Mouse (Mus musculus): ENCODE data around the gene Tcf7l2. TPM values are rescaled to one million over a fixed set of nuclear protein-coding genes. Genes with fewer than 3 reads are reported as not detected.

The Tcf7l2 gene
- polyA plus RNA-seq, 1 experiment from 2014 or later, result 57.1 TPM

- Histone ChIP-seq H3K9ac (ENCODE audit: low read depth, low read length) (peak overlapping the region; percentile 99), H3K27ac (ENCODE audit: low read length) (peak overlapping the region; percentile 99), H3K4me3 (ENCODE audit: low read length) (peak overlapping the region; percentile 94), H3K4me2 (ENCODE audit: low read depth, low read length) (peak overlapping the region; percentile 87), H3K36me3 (ENCODE audit: control insufficient read depth, insufficient read depth, low read length) (no peaks in the 10 kb centered on the region), H3K4me1 (ENCODE audit: control insufficient read depth, insufficient read depth, low read length) (peaks cover 26% of the 10 kb centered on the region), H3K27me3 (replicated peaks; ENCODE audit: control insufficient read depth, insufficient read depth, low read length) (no peaks in the 10 kb centered on the region), H3K9me3 (ENCODE audit: control insufficient read depth, low read length) (no peaks in the 10 kb centered on the region)
- ATAC-seq, result no peak
- 11% methylated on average over 10 of the region's 10 CpGs for WGBS
These were observed 724 bp upstream of the Tcf7l2 start for GRCm38 (mm10) chr19:55740753-55741438.

- no peak for ATAC-seq
- H3K27me3 ChIP-seq (replicated peaks; ENCODE audit: control insufficient read depth, insufficient read depth, low read length), result no peaks in the 10 kb centered on the region
- peaks cover 32% of the 10 kb centered on the region for H3K4me1 ChIP-seq (ENCODE audit: control insufficient read depth, insufficient read depth, low read length)
- peak overlapping the region; percentile 99 for H3K9ac ChIP-seq (ENCODE audit: low read depth, low read length)
- no peaks in the 10 kb centered on the region for H3K9me3 ChIP-seq (ENCODE audit: control insufficient read depth, low read length)
- H3K4me2 ChIP-seq (ENCODE audit: low read depth, low read length), result peak overlapping the region; percentile 87
- no peaks in the 10 kb centered on the region for H3K36me3 ChIP-seq (ENCODE audit: control insufficient read depth, insufficient read depth, low read length)
- under 1% methylated on average over 60 of the region's 70 CpGs for WGBS
- H3K4me3 ChIP-seq (ENCODE audit: low read length), result peak overlapping the region; percentile 94
- peak overlapping the region; percentile 99 for H3K27ac ChIP-seq (ENCODE audit: low read length)
These were observed 873 bp downstream of the Tcf7l2 start for GRCm38 (mm10) chr19:55742386-55743000.

- 0 out of 2 replicates have a peak, but pooled peaks have one; percentile 11 for ATAC-seq
- Histone ChIP-seq H3K9me3 (ENCODE audit: control insufficient read depth, low read length) (no peaks in the 10 kb centered on the region), H3K4me3 (ENCODE audit: low read length) (peak overlapping the region; percentile 94), H3K27me3 (replicated peaks; ENCODE audit: control insufficient read depth, insufficient read depth, low read length) (no peaks in the 10 kb centered on the region), H3K4me2 (ENCODE audit: low read depth, low read length) (peak overlapping the region; percentile 87), H3K4me1 (ENCODE audit: control insufficient read depth, insufficient read depth, low read length) (peaks cover 38% of the 10 kb centered on the region), H3K27ac (ENCODE audit: low read length) (peak overlapping the region; percentile 99), H3K36me3 (ENCODE audit: control insufficient read depth, insufficient read depth, low read length) (no peaks in the 10 kb centered on the region), H3K9ac (ENCODE audit: low read depth, low read length) (peak overlapping the region; percentile 99)
- 0% methylated on average over 34 of the region's 38 CpGs for WGBS
These were observed 1.5 kb downstream of the Tcf7l2 start for GRCm38 (mm10) chr19:55743001-55743556.

- peak; percentile 45 for ATAC-seq
These were observed 2.2 kb downstream of the Tcf7l2 start for GRCm38 (mm10) chr19:55743557-55744441.

GRCm38 (mm10) chr19:55744576-55745191 lies 3.1 kb downstream of the Tcf7l2 start:
- Histone ChIP-seq H3K27ac (ENCODE audit: low read length) (peak overlapping the region; percentile 99), H3K9ac (ENCODE audit: low read depth, low read length) (peak overlapping the region; percentile 99), H3K4me2 (ENCODE audit: low read depth, low read length) (peak overlapping the region; percentile 87), H3K9me3 (ENCODE audit: control insufficient read depth, low read length) (no peaks in the 10 kb centered on the region), H3K4me3 (ENCODE audit: low read length) (peak overlapping the region; percentile 94), H3K4me1 (ENCODE audit: control insufficient read depth, insufficient read depth, low read length) (peaks cover 49% of the 10 kb centered on the region), H3K27me3 (replicated peaks; ENCODE audit: control insufficient read depth, insufficient read depth, low read length) (no peaks in the 10 kb centered on the region), H3K36me3 (ENCODE audit: control insufficient read depth, insufficient read depth, low read length) (no peaks in the 10 kb centered on the region)
- 4% methylated on average over 21 of the region's 21 CpGs for WGBS
- ATAC-seq, result no peak

More at GRCm38 (mm10) chr19:55743557-55744441, 2.2 kb downstream of the Tcf7l2 start:
- under 1% methylated on average over 47 of the region's 47 CpGs for WGBS
- H3K27me3 ChIP-seq (replicated peaks; ENCODE audit: control insufficient read depth, insufficient read depth, low read length), result no peaks in the 10 kb centered on the region
- peaks cover 45% of the 10 kb centered on the region for H3K4me1 ChIP-seq (ENCODE audit: control insufficient read depth, insufficient read depth, low read length)
- peak overlapping the region; percentile 99 for H3K9ac ChIP-seq (ENCODE audit: low read depth, low read length)
- peak overlapping the region; percentile 94 for H3K4me3 ChIP-seq (ENCODE audit: low read length)
- H3K9me3 ChIP-seq (ENCODE audit: control insufficient read depth, low read length), result no peaks in the 10 kb centered on the region
- peak overlapping the region; percentile 99 for H3K27ac ChIP-seq (ENCODE audit: low read length)
- H3K4me2 ChIP-seq (ENCODE audit: low read depth, low read length), result peak overlapping the region; percentile 87
- no peaks in the 10 kb centered on the region for H3K36me3 ChIP-seq (ENCODE audit: control insufficient read depth, insufficient read depth, low read length)

- ATAC-seq, result no peak
- no peak overlapping the region for H3K27ac ChIP-seq (ENCODE audit: low read length)
- no peaks in the 10 kb centered on the region for H3K9me3 ChIP-seq (ENCODE audit: control insufficient read depth, low read length)
- peak overlapping the region; percentile 94 for H3K4me3 ChIP-seq (ENCODE audit: low read length)
- peak overlapping the region; percentile 87 for H3K4me2 ChIP-seq (ENCODE audit: low read depth, low read length)
- no peaks in the 10 kb centered on the region for H3K27me3 ChIP-seq (replicated peaks; ENCODE audit: control insufficient read depth, insufficient read depth, low read length)
- no peaks in the 10 kb centered on the region for H3K36me3 ChIP-seq (ENCODE audit: control insufficient read depth, insufficient read depth, low read length)
- peaks cover 47% of the 10 kb centered on the region for H3K4me1 ChIP-seq (ENCODE audit: control insufficient read depth, insufficient read depth, low read length)
- 25% methylated on average over 9 of the region's 9 CpGs for WGBS
- H3K9ac ChIP-seq (ENCODE audit: low read depth, low read length), result peak overlapping the region; percentile 99
These were observed 3.6 kb downstream of the Tcf7l2 start for GRCm38 (mm10) chr19:55745192-55745578.

GRCm38 (mm10) chr19:55746241-55746640 lies 4.6 kb downstream of the Tcf7l2 start:
- no peaks in the 10 kb centered on the region for H3K9me3 ChIP-seq (ENCODE audit: control insufficient read depth, low read length)
- H3K36me3 ChIP-seq (ENCODE audit: control insufficient read depth, insufficient read depth, low read length), result no peaks in the 10 kb centered on the region
- H3K27me3 ChIP-seq (replicated peaks; ENCODE audit: control insufficient read depth, insufficient read depth, low read length), result no peaks in the 10 kb centered on the region
- peaks cover 46% of the 10 kb centered on the region for H3K4me1 ChIP-seq (ENCODE audit: control insufficient read depth, insufficient read depth, low read length)
- 34% methylated on average over 5 of the region's 5 CpGs for WGBS
- H3K4me3 ChIP-seq (ENCODE audit: low read length), result no peak overlapping the region
- no peak overlapping the region for H3K9ac ChIP-seq (ENCODE audit: low read depth, low read length)
- H3K27ac ChIP-seq (ENCODE audit: low read length), result no peak overlapping the region
- H3K4me2 ChIP-seq (ENCODE audit: low read depth, low read length), result no peak overlapping the region
- no peak for ATAC-seq

- H3K36me3 ChIP-seq (ENCODE audit: control insufficient read depth, insufficient read depth, low read length), result no peaks in the 10 kb centered on the region
- H3K9me3 ChIP-seq (ENCODE audit: control insufficient read depth, low read length), result no peaks in the 10 kb centered on the region
- H3K27me3 ChIP-seq (replicated peaks; ENCODE audit: control insufficient read depth, insufficient read depth, low read length), result no peaks in the 10 kb centered on the region
- H3K27ac ChIP-seq (ENCODE audit: low read length), result no peak overlapping the region
- no peak for ATAC-seq
- 25% methylated on average over 13 of the region's 13 CpGs for WGBS
- H3K9ac ChIP-seq (ENCODE audit: low read depth, low read length), result no peak overlapping the region
- H3K4me2 ChIP-seq (ENCODE audit: low read depth, low read length), result no peak overlapping the region; the same call in 1 of the 2 replicates
- no peak overlapping the region for H3K4me3 ChIP-seq (ENCODE audit: low read length)
- H3K4me1 ChIP-seq (ENCODE audit: control insufficient read depth, insufficient read depth, low read length), result peaks cover 46% of the 10 kb centered on the region
These were observed 5.8 kb downstream of the Tcf7l2 start for GRCm38 (mm10) chr19:55747237-55747925.

Data from intestine, embryonic 16.5 days (tissue).